Mouse (Mus musculus) forebrain, embryonic 16.5 days (tissue): ENCODE data around the gene Vash1. TPM values are rescaled to one million over a fixed set of nuclear protein-coding genes. Genes with fewer than 3 reads are reported as not detected.
A peak's percentile ranks its signal among the peaks of the same experiment; 100 is the strongest.

Source experiments
- ATAC-seq: fragments of 200-750 bp; cut with Nextera tagmentation; 2 replicates; pipeline ENCODE4 v1.8.0; 2017; ENCODE audit warnings: mild to moderate bottlenecking, moderate library complexity
- H3K27ac ChIP-seq: fragments of 300-500 bp; sonication (generic); 2 replicates; pipeline ENCODE4 v1.5.1; 2014; ENCODE audit warnings: low read length, control low read depth
- H3K27me3 ChIP-seq: fragments of 300-500 bp; sonication (generic); replicated peaks from 2 replicates; pipeline ENCODE4 v1.6.1; 2014; ENCODE audit warnings: low read length; ENCODE audit not compliant: control insufficient read depth, insufficient read depth
- H3K36me3 ChIP-seq: fragments of 300-500 bp; sonication (generic); 2 replicates; pipeline ENCODE4 v1.6.1; 2014; ENCODE audit not compliant: control insufficient read depth, insufficient read depth
- H3K4me1 ChIP-seq: fragments of 300-500 bp; sonication (generic); replicated peaks from 2 replicates; pipeline ENCODE4 v1.6.1; 2014; ENCODE audit warnings: low read length; ENCODE audit not compliant: control insufficient read depth, insufficient read depth
- H3K4me2 ChIP-seq: fragments of 300-500 bp; sonication (generic); 2 replicates; pipeline ENCODE4 v1.6.1; 2014; ENCODE audit warnings: mild to moderate bottlenecking, low read length, control low read depth
- H3K4me3 ChIP-seq: fragments of 300-500 bp; sonication (generic); replicated peaks from 2 replicates; pipeline ENCODE4 v1.5.1; 2014; ENCODE audit warnings: mild to moderate bottlenecking, low read length, control low read depth
- H3K9ac ChIP-seq: fragments of 300-500 bp; sonication (generic); replicated peaks from 2 replicates; pipeline ENCODE4 v1.6.1; 2014; ENCODE audit warnings: low read depth, low read length, control low read depth
- H3K9me3 ChIP-seq: fragments of 300-500 bp; sonication (generic); 2 replicates; pipeline ENCODE4 v1.6.1; 2016; ENCODE audit warnings: low read length; ENCODE audit not compliant: control insufficient read depth
- WGBS: fragments of 180-500 bp; shearing (Covaris S2); extraction: QIAGEN DNeasy Blood & Tissue Kit; methylation state at CpG from one replicate; pipeline ENCODE4 v1.1.7; 2014; 5-methylcytosine and 5-hydroxymethylcytosine counted together
- polyA plus RNA-seq: library from polyadenylated mRNA; unstranded; fragments of >200 nt; fragmentation: Nextera tagmentation; extraction: Ambion mirVana; gene quantifications from 2 replicates; pipeline ENCODE4 v1.2.1, GENCODE M21; 2015

Gene Vash1
- polyA plus RNA-seq, 1 experiment from 2014 or later: 41.7 TPM

- H3K4me1 ChIP-seq: peaks cover 35% of the 10 kb centered on the region
- WGBS: 18% methylated on average over 12 of the region's 12 CpGs
- H3K4me2 ChIP-seq: peak overlapping the region; percentile 66
- no peaks in the 10 kb centered on the region; the same call in 1 of the 2 replicates for H3K36me3 ChIP-seq
- peak overlapping the region; percentile 100 for H3K9ac ChIP-seq
- peak overlapping the region; percentile 95 for H3K27ac ChIP-seq
- H3K9me3 ChIP-seq: no peaks in the 10 kb centered on the region
- peak; percentile 6; the same call in 1 of the 2 replicates for ATAC-seq
- peak overlapping the region; percentile 93 for H3K4me3 ChIP-seq
- H3K27me3 ChIP-seq: no peaks in the 10 kb centered on the region
Observed at GRCm38 (mm10) chr12:86679991-86680491, 1.5 kb downstream of the Vash1 start.

DNA sequence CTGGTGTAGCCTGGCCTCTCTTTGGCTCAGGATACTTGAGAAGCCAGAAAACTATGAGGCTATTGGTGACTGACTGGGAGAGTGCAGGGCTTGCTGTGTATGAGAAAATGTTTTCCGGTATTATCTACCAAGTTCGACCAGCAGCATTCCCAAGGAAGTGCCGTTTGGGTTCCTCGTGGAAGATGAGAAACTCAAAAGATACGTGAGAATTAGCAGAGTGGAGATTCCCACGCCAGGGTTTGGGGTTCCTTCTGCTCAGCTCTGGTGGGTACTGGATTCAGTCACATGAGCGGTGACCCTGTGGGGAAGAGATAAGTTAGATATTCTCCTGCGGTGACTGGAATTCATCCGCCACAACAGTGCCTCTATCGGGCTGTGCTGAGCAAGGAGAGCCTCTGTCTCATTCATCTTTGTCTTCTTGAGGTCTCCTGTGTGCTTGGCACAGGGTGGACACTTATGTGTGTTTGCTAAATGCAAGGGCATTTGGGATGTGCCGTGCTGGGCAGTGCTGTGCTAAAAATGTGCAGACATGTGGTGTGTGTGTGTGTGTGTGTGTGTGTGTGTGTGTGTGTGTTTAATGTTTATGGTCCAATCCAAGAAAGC is 2.2 kb downstream of the Vash1 start:
- Histone ChIP-seq H3K9ac (peak overlapping the region; percentile 100), H3K9me3 (no peaks in the 10 kb centered on the region), H3K4me3 (peak overlapping the region; percentile 93), H3K4me1 (peaks cover 38% of the 10 kb centered on the region), H3K36me3 (no peaks in the 10 kb centered on the region; the same call in 1 of the 2 replicates), H3K27ac (peak overlapping the region; percentile 95), H3K4me2 (peak overlapping the region; percentile 66), H3K27me3 (no peaks in the 10 kb centered on the region)
- WGBS: 29% methylated on average over 11 of the region's 11 CpGs
- ATAC-seq: peak; percentile 8; the same call in 1 of the 2 replicates

- peak overlapping the region; percentile 59 for H3K4me2 ChIP-seq
- WGBS: 81% methylated on average over 9 of the region's 9 CpGs
- H3K27ac ChIP-seq: no peak overlapping the region
- peaks cover 38% of the 10 kb centered on the region for H3K4me1 ChIP-seq
- no peaks in the 10 kb centered on the region for H3K27me3 ChIP-seq
- H3K9ac ChIP-seq: no peak overlapping the region
- H3K4me3 ChIP-seq: peak overlapping the region; percentile 36
- ATAC-seq: no peak
- H3K36me3 ChIP-seq: no peaks in the 10 kb centered on the region; the same call in 1 of the 2 replicates
- H3K9me3 ChIP-seq: no peaks in the 10 kb centered on the region
Observed at GRCm38 (mm10) chr12:86681626-86682025, 3.1 kb downstream of the Vash1 start.

DNA sequence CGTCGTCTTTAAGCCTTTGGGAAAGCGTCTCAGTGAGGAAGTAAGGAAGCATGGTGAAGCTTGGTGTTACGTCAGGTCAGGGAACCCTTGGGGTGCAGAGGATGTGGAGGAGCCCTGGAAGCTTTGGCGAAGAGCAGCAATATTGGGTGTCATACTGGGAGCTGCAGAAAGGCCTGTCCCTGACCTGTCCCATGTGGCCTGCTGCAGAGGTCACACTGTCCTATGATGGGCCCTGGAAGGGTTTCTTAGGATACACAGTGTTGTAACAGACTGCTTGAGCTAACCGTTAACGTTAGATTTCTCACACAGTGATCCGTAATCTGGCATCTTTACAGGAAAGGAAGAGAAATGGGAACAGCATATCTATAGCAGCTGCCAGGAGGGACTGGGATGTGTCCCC is 3.7 kb downstream of the Vash1 start:
- Histone ChIP-seq H3K4me3 (peak overlapping the region; percentile 36), H3K27me3 (no peaks in the 10 kb centered on the region), H3K4me1 (peaks cover 38% of the 10 kb centered on the region), H3K9ac (no peak overlapping the region; the same call in 1 of the 2 replicates), H3K36me3 (no peaks in the 10 kb centered on the region; the same call in 1 of the 2 replicates), H3K27ac (no peak overlapping the region), H3K9me3 (no peaks in the 10 kb centered on the region), H3K4me2 (peak overlapping the region; percentile 59)
- 73% methylated on average over 8 of the region's 8 CpGs for WGBS
- no peak for ATAC-seq

GRCm38 (mm10) chr12:86683698-86684097 is 5.2 kb downstream of the Vash1 start:
- WGBS: 79% methylated on average over 7 of the region's 7 CpGs

DNA sequence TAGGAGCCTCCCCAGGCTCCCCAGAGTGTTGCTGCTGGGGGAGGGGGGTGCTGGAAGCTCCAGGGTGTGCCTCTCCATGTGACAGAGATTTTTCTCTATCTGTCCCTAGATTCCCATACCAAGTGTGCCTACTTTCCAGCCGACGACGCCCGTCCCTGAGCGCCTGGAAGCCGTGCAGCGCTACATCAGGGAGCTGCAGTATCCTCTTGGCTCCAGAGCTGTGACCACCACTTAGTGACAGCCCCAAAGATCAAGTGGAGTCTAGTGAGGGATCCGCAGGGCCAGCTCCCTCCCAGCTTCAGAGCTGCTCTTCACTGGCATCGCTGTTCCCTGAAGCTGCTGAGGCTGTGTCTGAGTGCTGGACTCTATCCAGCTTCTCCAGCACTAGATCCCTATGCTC is 6.8 kb downstream of the Vash1 start:
- H3K27me3 ChIP-seq: no peaks in the 10 kb centered on the region
- peaks cover 14% of the 10 kb centered on the region for H3K36me3 ChIP-seq
- H3K9ac ChIP-seq: no peak overlapping the region
- no peak for ATAC-seq
- peak overlapping the region; percentile 19; the same call in 1 of the 2 replicates for H3K27ac ChIP-seq
- peaks cover 36% of the 10 kb centered on the region for H3K4me1 ChIP-seq
- H3K9me3 ChIP-seq: no peaks in the 10 kb centered on the region
- H3K4me3 ChIP-seq: no peak overlapping the region; the same call in 1 of the 2 replicates
- 70% methylated on average over 9 of the region's 9 CpGs for WGBS
- 0 out of 2 replicates have a peak overlapping the region, but pooled peaks have one; percentile 3 for H3K4me2 ChIP-seq

More at GRCm38 (mm10) chr12:86683698-86684097, 5.2 kb downstream of the Vash1 start:
- Histone ChIP-seq H3K4me2 (peak overlapping the region; percentile 12; the same call in 1 of the 2 replicates), H3K36me3 (peaks cover 7% of the 10 kb centered on the region), H3K9me3 (no peaks in the 10 kb centered on the region), H3K27ac (no peak overlapping the region), H3K9ac (no peak overlapping the region), H3K4me3 (no peak overlapping the region), H3K4me1 (peaks cover 36% of the 10 kb centered on the region), H3K27me3 (no peaks in the 10 kb centered on the region)
- ATAC-seq: no peak

GRCm38 (mm10) chr12:86686551-86687330 is 8.2 kb downstream of the Vash1 start:
- peaks cover 30% of the 10 kb centered on the region for H3K4me1 ChIP-seq
- H3K36me3 ChIP-seq: peaks cover 19% of the 10 kb centered on the region
- H3K9me3 ChIP-seq: no peaks in the 10 kb centered on the region
- no peak for ATAC-seq
- H3K27ac ChIP-seq: no peak overlapping the region
- no peak overlapping the region for H3K9ac ChIP-seq
- H3K4me3 ChIP-seq: no peak overlapping the region
- 57% methylated on average over 13 of the region's 13 CpGs for WGBS
- H3K4me2 ChIP-seq: no peak overlapping the region
- no peaks in the 10 kb centered on the region for H3K27me3 ChIP-seq

- Histone ChIP-seq H3K27me3 (no peaks in the 10 kb centered on the region), H3K9ac (no peak overlapping the region), H3K4me2 (no peak overlapping the region), H3K4me1 (peaks cover 23% of the 10 kb centered on the region), H3K27ac (no peak overlapping the region), H3K36me3 (peaks cover 19% of the 10 kb centered on the region), H3K9me3 (no peaks in the 10 kb centered on the region), H3K4me3 (no peak overlapping the region)
- ATAC-seq: no peak
- 82% methylated on average over 4 of the region's 4 CpGs for WGBS
Observed at GRCm38 (mm10) chr12:86687445-86687955, 9.0 kb downstream of the Vash1 start.
